In the genomic region with DNA sequence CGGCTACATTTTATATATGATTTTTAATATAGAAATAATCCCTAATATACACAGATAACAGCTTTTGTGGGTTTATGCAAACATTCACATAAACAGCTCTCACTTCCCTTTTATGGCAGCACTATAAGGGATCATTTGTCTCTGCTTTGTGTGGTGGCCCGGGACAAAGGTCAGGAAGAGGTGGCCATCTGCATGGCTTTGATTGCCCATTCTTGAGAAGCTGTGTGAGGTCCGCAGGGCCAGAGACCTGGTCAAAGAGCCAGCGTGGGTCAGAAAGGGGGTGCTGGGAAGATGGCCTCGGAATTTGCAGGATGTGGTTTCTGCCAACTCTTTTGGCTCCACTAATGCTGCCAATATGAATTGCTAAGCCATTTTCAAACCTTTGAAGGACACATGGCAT, we compare ENCODE assay signal across 24 mouse cellular contexts. TPM values are rescaled to one million over a fixed set of nuclear protein-coding genes. Genes with fewer than 3 reads are reported as not detected.
DNase-seq lines count a peak whose midpoint lies in the region; ATAC-seq and TF ChIP-seq lines count a peak whose summit lies in the region.
"Had no signal": no experiment of that assay in that cellular context is flagged by ENCODE, and none has a peak within 500 bp of the region (broad histone marks: within the 10 kb centered on the region; RNA-seq: fewer than 3 reads in every experiment).

No protein-coding gene starts in this region.

- no peak overlapping the region for H3K27ac ChIP-seq in midbrain, embryonic 11.5 days (ENCODE audit: low read depth, low read length)
- no peak overlapping the region for H3K27ac ChIP-seq in midbrain, postnatal 0 days (ENCODE audit: low read depth, low read length)
- H3K27ac ChIP-seq: embryonic facial prominence, embryonic 10.5 days; embryonic facial prominence, embryonic 12.5 days; forebrain, embryonic 13.5 days; forebrain, embryonic 15.5 days had no signal

- H3K4me2 ChIP-seq in midbrain, embryonic 11.5 days = no peak overlapping the region
- H3K4me2 ChIP-seq in midbrain, postnatal 0 days (ENCODE audit: low read depth, low read length, poor library complexity, severe bottlenecking) = no peak overlapping the region
- H3K4me2 ChIP-seq: embryonic facial prominence, embryonic 12.5 days; forebrain, embryonic 13.5 days; forebrain, embryonic 15.5 days had no signal

- no peaks in the 10 kb centered on the region for H3K36me3 ChIP-seq in midbrain, embryonic 11.5 days (ENCODE audit: control insufficient read depth, insufficient read depth, low read length)
- H3K36me3 ChIP-seq in midbrain, postnatal 0 days (ENCODE audit: insufficient read depth, low read length) = no peaks in the 10 kb centered on the region
- H3K36me3 ChIP-seq: embryonic facial prominence, embryonic 10.5 days; embryonic facial prominence, embryonic 12.5 days; forebrain, embryonic 15.5 days had no signal

- H3K9me3 ChIP-seq in midbrain, embryonic 11.5 days (ENCODE audit: control insufficient read depth, low read length) = no peaks in the 10 kb centered on the region
- no peaks in the 10 kb centered on the region for H3K9me3 ChIP-seq in midbrain, postnatal 0 days (ENCODE audit: low read length)
- H3K9me3 ChIP-seq: embryonic facial prominence, embryonic 10.5 days; embryonic facial prominence, embryonic 12.5 days; forebrain, embryonic 13.5 days; forebrain, embryonic 15.5 days had no signal

- H3K4me1 ChIP-seq in midbrain, embryonic 11.5 days (ENCODE audit: control insufficient read depth, insufficient read depth, low read length) = no peaks in the 10 kb centered on the region
- no peaks in the 10 kb centered on the region for H3K4me1 ChIP-seq in midbrain, postnatal 0 days (ENCODE audit: insufficient read depth, low read length)
- H3K4me1 ChIP-seq: embryonic facial prominence, embryonic 10.5 days; embryonic facial prominence, embryonic 12.5 days; forebrain, embryonic 13.5 days; forebrain, embryonic 15.5 days had no signal

- TF ChIP-seq CTCF in midbrain, postnatal 0 days (IDR thresholded peaks at IDR 0.05) = no peak

- H3K9ac ChIP-seq in midbrain, embryonic 11.5 days (ENCODE audit: low read length) = no peak overlapping the region
- H3K9ac ChIP-seq in midbrain, postnatal 0 days (replicated peaks; ENCODE audit: low read length, poor library complexity, severe bottlenecking) = no peak overlapping the region
- H3K9ac ChIP-seq: embryonic facial prominence, embryonic 12.5 days; forebrain, embryonic 13.5 days; forebrain, embryonic 15.5 days; forebrain, postnatal 0 days had no signal

- no peaks in the 10 kb centered on the region for H3K27me3 ChIP-seq in midbrain, embryonic 11.5 days (ENCODE audit: control insufficient read depth, insufficient read depth, low read length)
- no peaks in the 10 kb centered on the region for H3K27me3 ChIP-seq in midbrain, postnatal 0 days (ENCODE audit: insufficient read depth, low read length)
- H3K27me3 ChIP-seq: embryonic facial prominence, embryonic 12.5 days; forebrain, embryonic 13.5 days; forebrain, embryonic 15.5 days; Patski had no signal

- no peak for ATAC-seq in midbrain, embryonic 11.5 days (ENCODE audit: low FRiP score)
- ATAC-seq in midbrain, postnatal 0 days (ENCODE audit: low FRiP score) = no peak
- 0 out of 2 replicates have a peak, but pooled peaks have one; percentile 12 for ATAC-seq in common myeloid progenitor, adult 5-6 weeks (replicated peaks; ENCODE audit: low read depth, poor library complexity, severe bottlenecking)
- ATAC-seq in monocyte, adult 5-6 weeks (replicated peaks; ENCODE audit: insufficient number of reproducible peaks, low FRiP score, low TSS enrichment, poor library complexity, severe bottlenecking) = 0 out of 2 replicates have a peak, but pooled peaks have one; percentile 16
- ATAC-seq: activated CD4-positive, CD25-positive, alpha-beta regulatory T cell, adult 4 months; forebrain, embryonic 13.5 days; forebrain, embryonic 15.5 days; forebrain, postnatal 0 days; Patski had no signal

- no peak overlapping the region for H3K4me3 ChIP-seq in midbrain, embryonic 11.5 days (ENCODE audit: low read depth, low read length)
- no peak overlapping the region for H3K4me3 ChIP-seq in midbrain, postnatal 0 days (ENCODE audit: low read depth, low read length)
- H3K4me3 ChIP-seq: embryonic facial prominence, embryonic 10.5 days; embryonic facial prominence, embryonic 12.5 days; forebrain, embryonic 13.5 days; forebrain, embryonic 15.5 days had no signal

- DNase-seq in midbrain, embryonic 11.5 days (ENCODE audit: low spot score, missing footprints) = peak; percentile 78
- no peak for DNase-seq in midbrain, postnatal 0 days (ENCODE audit: low spot score)
- peak; percentile 44 for DNase-seq in A20 (ENCODE audit: low read depth, low spot score)
- no peak for DNase-seq in kidney, adult 8-10 months
- no peak for DNase-seq in kidney, postnatal 10 days
- no peak for DNase-seq in adrenal gland, postnatal 25 days
- DNase-seq: adrenal gland, adult 8-10 months; adrenal gland, postnatal 14 days; cerebellum, adult 11 months; cerebellum, adult 2 months; cerebellum, adult 9-11 months; cerebellum, postnatal 14 days; cerebellum, postnatal 36 days; forebrain, postnatal 0 days had no signal

- WGBS in midbrain, embryonic 11.5 days = 72% methylated on average over 5 of the region's 5 CpGs
- WGBS in midbrain, postnatal 0 days = 67% methylated on average over 5 of the region's 5 CpGs

RNA-seq across cellular contexts. Expression of a gene that starts 28.8 kb away (rescaled TPM):
- polyA plus RNA-seq in midbrain, embryonic 11.5 days (2014; fragmentation: Nextera tagmentation; extraction: Ambion mirVana) = 7.5 and 8.4 TPM in 2 replicates
- 7.6 and 10.5 TPM in 2 replicates for total RNA-seq in midbrain, postnatal 0 days (2014; rRNA removed)
- 9.7 and 12.6 TPM in 2 replicates for polyA plus RNA-seq in midbrain, postnatal 0 days (2015; fragmentation: Nextera tagmentation; extraction: Ambion mirVana)
- total RNA-seq in common myeloid progenitor, adult 5-6 weeks (2017) = not detected in 2 replicates
- total RNA-seq in monocyte, adult 5-6 weeks (2017) = 0.29 TPM in 1 of 3 replicates, not detected in the others
- 86.4 and 94.3 TPM in 2 replicates for total RNA-seq in adrenal gland, postnatal 25 days (2021)

RNA-seq across cellular contexts. Expression of a gene that starts 28.9 kb away (rescaled TPM):
- 0.34 and 0.40 TPM in 2 replicates for polyA plus RNA-seq in midbrain, embryonic 11.5 days (2014; fragmentation: Nextera tagmentation; extraction: Ambion mirVana)
- total RNA-seq in midbrain, postnatal 0 days (2014; rRNA removed) = 1.8 and 3.1 TPM in 2 replicates
- 2.5 and 2.6 TPM in 2 replicates for polyA plus RNA-seq in midbrain, postnatal 0 days (2015; fragmentation: Nextera tagmentation; extraction: Ambion mirVana)
- total RNA-seq in common myeloid progenitor, adult 5-6 weeks (2017) = not detected in 2 replicates
- total RNA-seq in monocyte, adult 5-6 weeks (2017) = not detected in 3 replicates
- 4.8 and 4.9 TPM in 2 replicates for total RNA-seq in adrenal gland, postnatal 25 days (2021)
- total RNA-seq: MEL had no signal
- polyA plus RNA-seq: activated CD4-positive, CD25-positive, alpha-beta regulatory T cell, adult 4 months; C2C12 had no signal

RNA-seq across cellular contexts. Expression of a gene that starts 40.6 kb away (rescaled TPM):
- 103 and 104 TPM in 2 replicates for polyA plus RNA-seq in midbrain, embryonic 11.5 days (2014; fragmentation: Nextera tagmentation; extraction: Ambion mirVana)
- 2.9 and 9.8 TPM in 2 replicates for total RNA-seq in midbrain, postnatal 0 days (2014; rRNA removed)
- 2.3 and 3.3 TPM in 2 replicates for polyA plus RNA-seq in midbrain, postnatal 0 days (2015; fragmentation: Nextera tagmentation; extraction: Ambion mirVana)
- 33.7 and 40.7 TPM in 2 replicates for total RNA-seq in common myeloid progenitor, adult 5-6 weeks (2017)
- total RNA-seq in monocyte, adult 5-6 weeks (2017) = 0.68 to 1.9 TPM in 2 of 3 replicates, not detected in the other
- total RNA-seq in adrenal gland, postnatal 25 days (2021) = 2.8 and 4.7 TPM in 2 replicates

Comparison
In these comparisons a context has a peak if more than half of its experiments do, and no peak if none do; other contexts are left out.
1. DNase-seq: peak in midbrain, embryonic 11.5 days (single experiment) and A20 (single experiment); none in midbrain, postnatal 0 days (single experiment), kidney, adult 8-10 months (0 of 2), kidney, postnatal 10 days (single experiment) and adrenal gland, postnatal 25 days (single experiment).
2. ATAC-seq: peak in common myeloid progenitor, adult 5-6 weeks (single experiment) and monocyte, adult 5-6 weeks (single experiment); none in midbrain, embryonic 11.5 days (single experiment) and midbrain, postnatal 0 days (single experiment).